Mouse (Mus musculus): Measurements from ENCODE around the gene Ttc3.
"Not testable (repeated sequence)": the region's sequence is repeated elsewhere in the genome, so short reads cannot be mapped to it uniquely, and the experiment has no call there.

Ttc3 gene

GRCm38 (mm10) chr16:94435495-94436234 is 65.2 kb downstream of the Ttc3 start:
- no peak for DNase-seq (ENCODE audit: low spot score)

DNA sequence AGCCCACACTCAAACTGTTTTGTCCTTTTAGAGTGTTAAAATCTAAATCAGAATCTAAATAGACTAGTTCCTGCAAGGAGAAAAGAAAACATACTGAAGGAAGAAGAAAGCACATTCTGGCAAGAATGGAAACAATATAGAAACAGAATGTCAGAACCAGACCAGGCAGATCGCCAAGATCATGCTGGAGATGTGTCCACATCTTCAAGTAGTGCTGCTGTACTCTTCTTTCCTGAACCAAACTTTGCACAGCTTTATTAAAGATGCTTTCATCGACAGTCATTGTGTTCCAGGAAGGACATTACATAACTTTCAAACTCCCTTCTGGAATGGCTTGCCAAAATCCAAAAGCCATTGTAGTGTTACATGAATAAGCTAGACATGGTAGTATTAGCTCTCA is 66.4 kb downstream of the Ttc3 start:
- no peak for DNase-seq (ENCODE audit: low spot score)

- no peak for DNase-seq (ENCODE audit: low spot score)
Measured at GRCm38 (mm10) chr16:94441361-94441760, 70.9 kb downstream of the Ttc3 start.

- DNase-seq (ENCODE audit: low spot score), result no peak
Measured at GRCm38 (mm10) chr16:94449151-94449550, 78.7 kb downstream of the Ttc3 start.

- no peak for DNase-seq (ENCODE audit: low spot score)
Measured at GRCm38 (mm10) chr16:94449632-94450031, 79.2 kb downstream of the Ttc3 start.

DNA sequence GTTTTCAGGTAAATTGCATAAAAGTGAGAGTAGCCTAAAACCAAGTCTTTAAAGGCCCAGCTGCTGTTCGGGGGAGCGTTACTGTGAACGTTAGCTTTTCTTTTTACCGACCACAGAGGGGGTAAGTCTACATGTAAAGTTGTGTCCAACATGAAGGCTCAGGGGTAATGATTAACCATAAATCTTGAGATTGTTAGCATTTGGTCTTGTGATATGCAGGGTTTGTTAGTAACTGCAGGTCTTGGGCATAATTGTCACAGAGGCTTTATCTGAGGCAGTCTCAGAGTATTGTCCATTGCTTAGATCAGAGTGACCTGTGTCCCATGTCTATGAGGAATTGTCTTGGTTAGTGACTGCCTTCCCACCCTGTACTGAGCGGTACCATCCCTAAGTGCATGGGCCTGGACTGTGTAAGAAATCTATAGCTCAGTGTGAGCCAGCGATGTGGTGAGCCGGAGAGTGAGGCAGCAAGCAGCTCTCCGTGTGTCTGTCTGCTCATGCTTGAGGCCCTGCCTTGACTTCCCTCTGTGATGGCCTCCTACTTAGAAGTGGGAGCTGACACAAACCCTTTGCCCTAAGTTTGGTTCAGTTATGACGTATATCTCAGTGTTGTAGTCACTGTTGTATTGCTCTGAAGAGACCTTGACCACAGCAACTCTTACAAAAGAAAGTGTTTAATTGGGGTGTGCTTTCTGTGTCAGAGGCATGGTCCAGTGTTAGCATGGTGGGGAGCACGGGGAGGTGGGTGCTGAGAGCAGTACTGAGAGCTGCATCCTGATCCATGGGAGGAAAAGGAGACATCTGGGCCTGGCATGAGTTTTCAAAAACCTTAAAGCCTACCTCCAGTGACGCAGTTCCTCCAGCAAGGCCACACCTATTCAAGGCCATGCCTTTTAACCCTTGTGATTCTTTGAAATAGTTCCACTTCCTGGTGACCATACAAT is 81.4 kb downstream of the Ttc3 start:
- no peak for DNase-seq (ENCODE audit: low spot score)

DNA sequence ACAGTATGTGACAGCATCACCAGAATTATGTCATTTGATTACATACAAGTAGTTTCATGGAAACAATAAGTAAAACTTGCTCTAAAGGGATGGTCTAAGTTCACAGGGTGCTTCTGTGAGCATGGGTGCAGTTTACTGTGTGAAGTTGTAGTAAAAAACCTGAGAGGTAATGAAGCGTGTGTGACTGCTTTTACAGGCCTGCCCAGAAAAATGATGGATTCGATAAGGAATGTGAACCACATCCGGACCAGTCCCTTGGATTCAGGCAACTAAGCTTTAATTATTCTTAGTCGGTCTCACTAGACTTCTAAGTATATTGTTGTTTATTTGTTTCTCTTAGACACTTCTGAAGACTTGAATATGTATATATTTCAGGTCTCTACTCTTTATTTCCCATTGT is 82.3 kb downstream of the Ttc3 start:
- DNase-seq (ENCODE audit: low spot score), result no peak

GRCm38 (mm10) chr16:94454146-94454545 is 83.7 kb downstream of the Ttc3 start:
- DNase-seq (ENCODE audit: low spot score), result no peak

GRCm38 (mm10) chr16:94464067-94464466 is 93.6 kb downstream of the Ttc3 start:
- no peak for DNase-seq (ENCODE audit: low spot score)

DNA sequence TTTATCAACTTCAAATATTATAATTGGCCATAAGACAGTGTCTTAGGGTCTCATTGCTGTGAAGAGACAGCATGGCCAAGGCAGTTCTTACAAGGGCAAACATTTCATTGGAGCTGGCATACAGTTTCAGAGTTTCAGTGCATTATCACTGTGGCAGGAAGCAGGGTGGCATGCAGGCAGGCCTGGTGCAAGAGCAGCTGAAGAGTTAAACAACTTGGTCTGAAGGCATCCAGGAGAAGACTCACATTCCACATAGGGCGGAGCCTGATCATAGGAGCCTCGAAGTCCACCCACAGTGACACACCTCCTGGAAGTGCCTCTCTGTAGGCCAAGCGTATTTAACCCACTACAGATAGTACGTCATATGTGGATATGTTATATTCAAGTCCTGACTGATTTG is 95.5 kb downstream of the Ttc3 start:
- DNase-seq (ENCODE audit: low spot score), result no peak

GRCm38 (mm10) chr16:94466317-94466716 is 95.9 kb downstream of the Ttc3 start:
- not testable (repeated sequence) for DNase-seq (ENCODE audit: low spot score)

GRCm38 (mm10) chr16:94467337-94468055 is 97.1 kb downstream of the Ttc3 start:
- no peak for DNase-seq (ENCODE audit: low spot score)

DNA sequence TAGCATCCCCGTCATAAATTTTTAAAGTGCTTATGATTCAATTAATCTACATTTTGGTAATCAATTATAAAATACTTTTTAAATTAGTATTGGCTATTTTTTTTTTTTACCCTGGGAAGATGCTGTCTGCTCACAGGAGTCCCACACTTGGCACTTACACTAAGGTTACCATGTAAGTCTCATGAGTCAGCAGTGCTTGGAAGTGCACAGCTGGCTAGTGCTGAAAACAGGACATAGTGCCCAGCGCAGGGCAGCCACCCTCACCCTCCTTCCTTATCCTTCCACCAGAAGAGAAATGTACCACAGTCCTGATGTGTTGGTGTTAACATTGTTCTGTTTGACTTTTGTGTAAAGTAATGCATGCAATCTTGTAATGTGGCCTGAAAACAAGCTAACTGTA is 98.0 kb downstream of the Ttc3 start:
- no peak for DNase-seq (ENCODE audit: low spot score)

DNA sequence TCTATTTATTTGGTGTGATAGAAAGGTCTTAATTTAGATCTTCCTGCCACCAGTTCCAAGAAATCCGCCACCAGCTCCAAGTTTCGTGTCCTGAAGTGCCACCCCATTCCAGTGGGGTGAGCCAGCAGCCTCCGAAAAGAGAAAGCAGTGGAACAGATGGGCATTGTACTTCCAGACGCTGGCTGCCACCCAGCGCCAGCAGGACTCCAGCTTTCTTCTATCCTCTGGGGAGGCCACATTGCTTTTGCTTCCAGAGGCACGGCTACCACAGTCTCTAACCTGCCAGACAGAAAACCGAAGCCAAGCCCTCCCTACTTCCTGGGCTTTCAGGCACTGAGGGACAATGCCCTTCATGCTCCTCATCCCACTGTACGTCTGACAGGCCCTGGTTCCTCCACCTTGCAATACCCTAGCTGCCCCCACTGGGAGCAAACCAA is 102.1 kb downstream of the Ttc3 start:
- DNase-seq (ENCODE audit: low spot score), result no peak

DNA sequence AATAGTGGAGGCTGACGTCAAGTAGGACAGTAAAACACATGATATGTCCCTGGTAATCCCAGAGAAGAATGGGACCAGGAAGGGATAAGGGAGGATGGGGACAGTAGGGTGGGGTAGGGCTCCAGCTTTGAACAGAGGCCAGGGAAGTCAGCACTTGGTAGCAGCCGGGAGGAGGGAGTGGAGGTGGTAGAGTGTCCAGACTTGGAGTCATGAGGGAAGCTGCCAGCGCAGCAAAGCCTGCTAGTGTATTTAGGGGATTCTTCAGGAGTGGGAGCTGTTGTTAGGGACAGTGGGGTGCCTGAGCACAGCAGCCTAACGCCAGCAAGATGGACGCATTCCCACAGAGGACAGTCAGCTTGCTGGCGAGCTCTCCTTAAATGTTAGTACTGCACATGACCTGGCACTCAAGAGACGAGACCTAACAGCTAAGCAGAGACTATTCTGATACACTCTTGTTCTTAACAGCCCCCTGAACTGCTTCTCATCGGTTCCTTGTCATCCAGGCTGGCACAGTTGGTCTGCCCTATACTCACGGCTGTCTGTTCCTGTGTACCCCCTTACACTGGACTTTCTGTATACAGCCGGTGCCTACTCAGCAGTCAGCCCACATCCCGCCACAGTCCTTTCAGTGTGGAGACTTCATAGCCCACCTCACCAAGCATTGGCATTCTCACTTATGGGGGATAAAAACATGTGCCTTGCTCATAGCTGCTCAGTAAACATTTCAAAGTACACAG is 102.8 kb downstream of the Ttc3 start:
- no peak for DNase-seq (ENCODE audit: low spot score)

DNA sequence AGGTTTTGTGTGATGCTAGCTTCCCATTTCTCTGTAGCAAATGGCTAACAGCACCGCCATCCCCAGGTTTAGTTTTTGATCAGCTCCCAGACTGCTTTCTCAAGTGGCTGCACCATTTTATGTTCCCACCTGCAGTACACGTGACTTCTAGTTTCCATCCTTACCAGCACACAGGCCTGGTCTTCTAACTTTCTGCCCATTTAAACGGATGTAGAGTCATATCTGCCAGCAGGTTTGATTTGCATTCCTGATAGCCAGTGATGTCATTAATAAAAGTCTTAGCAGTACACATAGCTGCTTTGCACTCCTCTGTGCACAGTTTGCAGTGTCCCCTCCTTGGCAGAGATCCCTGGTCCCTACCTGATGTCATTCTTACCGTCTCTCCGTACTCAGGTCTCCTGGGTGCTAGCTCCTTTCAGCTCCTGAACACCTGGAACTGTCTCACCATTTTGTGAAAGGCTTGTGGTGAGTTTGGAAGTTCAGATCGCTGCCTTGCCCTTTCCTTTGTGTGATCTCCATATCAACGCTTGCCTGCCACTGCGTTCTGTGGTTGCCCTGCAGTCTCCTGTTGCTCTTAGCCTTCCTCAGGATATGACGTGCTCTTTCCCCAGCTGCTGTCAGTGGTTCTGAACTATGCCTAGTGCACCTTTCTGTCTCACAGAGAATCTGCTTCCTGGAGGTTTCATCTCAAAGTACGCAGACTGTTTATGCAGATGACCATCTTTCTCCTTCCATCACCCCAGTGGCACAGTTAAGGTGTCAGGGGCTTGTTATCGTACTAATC is 114.5 kb downstream of the Ttc3 start:
- DNase-seq (ENCODE audit: low spot score), result no peak

- DNase-seq (ENCODE audit: low spot score), result no peak
Measured at GRCm38 (mm10) chr16:94487341-94487740, 116.9 kb downstream of the Ttc3 start.

- no peak for DNase-seq (ENCODE audit: low spot score)
Measured at GRCm38 (mm10) chr16:94489326-94489725, 118.9 kb downstream of the Ttc3 start.

DNA sequence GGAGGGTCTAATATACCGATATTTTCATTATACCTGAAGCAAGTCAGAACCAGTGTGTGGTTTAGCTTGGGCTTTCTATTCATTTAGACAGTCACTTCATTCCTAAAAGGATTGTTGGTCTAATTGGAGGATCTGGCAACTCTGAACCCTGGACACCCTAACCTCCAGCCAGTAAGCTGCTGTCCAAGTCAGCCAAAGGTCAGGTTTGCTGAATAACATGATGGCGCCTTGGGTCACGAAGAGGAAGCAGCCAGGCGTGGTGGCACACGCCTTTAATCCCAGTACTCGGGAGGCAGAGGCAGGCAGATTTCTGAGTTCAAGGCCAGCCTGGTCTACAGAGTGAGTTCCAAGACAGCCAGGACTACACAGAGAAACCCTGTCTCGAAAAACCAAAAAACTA is 126.8 kb downstream of the Ttc3 start:
- DNase-seq (ENCODE audit: low spot score), result not testable (repeated sequence)

DNA sequence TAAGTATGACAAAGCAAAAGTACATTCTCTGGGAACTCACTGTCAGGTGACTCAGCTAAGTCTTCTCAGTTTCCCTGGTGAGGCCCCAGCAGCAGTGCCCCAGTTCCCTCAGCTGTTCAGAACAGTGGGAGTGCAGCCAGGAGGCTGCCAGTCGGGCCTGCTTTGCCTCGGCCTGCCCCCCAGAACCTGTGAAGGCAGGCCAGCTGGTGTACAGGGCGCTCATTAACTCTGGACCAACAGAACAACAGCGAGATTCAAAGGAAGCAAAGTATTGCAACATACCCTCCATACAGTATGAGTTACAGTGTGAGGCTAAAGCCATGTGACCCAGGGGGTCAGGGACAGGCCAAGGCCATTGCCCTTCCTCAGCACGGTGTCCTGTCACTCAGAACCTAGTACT is 127.5 kb downstream of the Ttc3 start:
- no peak for DNase-seq (ENCODE audit: low spot score)

- no peak for DNase-seq (ENCODE audit: low spot score)
Measured at GRCm38 (mm10) chr16:94504192-94504591, 133.8 kb downstream of the Ttc3 start.

Data from c-Kit-positive CD71-positive TER-119-positive erythroid progenitor cells, embryonic 14.5 days (primary cell).